Mouse (Mus musculus): ENCODE data around the gene Olfr202.
"Not testable (repeated sequence)": the region's sequence is repeated elsewhere in the genome, so short reads cannot be mapped to it uniquely, and the experiment has no call there.

Olfr202 gene

DNA sequence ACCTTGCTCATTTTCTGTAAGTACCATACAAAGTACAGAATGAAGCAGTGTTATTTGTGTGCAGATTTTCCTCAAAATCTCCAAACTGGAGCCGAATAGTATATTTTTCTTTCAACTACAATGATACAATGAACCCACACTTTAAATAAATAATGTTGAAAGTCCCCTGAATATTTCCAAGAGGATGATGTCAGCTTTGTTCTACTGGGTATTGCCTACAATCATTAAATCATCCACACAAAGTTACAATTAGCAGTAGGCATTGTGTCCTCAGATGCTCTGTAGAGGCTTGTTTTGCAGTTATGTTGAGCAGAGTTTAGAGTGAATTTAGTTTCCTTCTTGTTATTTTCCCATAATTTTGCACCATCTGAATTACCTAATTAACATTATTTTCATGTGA lies at the start of gene Olfr202:
TSS of gene Olfr202 (minus strand) at position 101 of the 400 bp plus-strand sequence.
- no peak for DNase-seq

GRCm38 (mm10) chr16:59331038-59331437 lies 44.4 kb upstream of the Olfr202 start, which contains the start of gene Olfr205:
Gene Olfr205 (minus strand): TSS chr16:59331138.
- no peak for DNase-seq

DNA sequence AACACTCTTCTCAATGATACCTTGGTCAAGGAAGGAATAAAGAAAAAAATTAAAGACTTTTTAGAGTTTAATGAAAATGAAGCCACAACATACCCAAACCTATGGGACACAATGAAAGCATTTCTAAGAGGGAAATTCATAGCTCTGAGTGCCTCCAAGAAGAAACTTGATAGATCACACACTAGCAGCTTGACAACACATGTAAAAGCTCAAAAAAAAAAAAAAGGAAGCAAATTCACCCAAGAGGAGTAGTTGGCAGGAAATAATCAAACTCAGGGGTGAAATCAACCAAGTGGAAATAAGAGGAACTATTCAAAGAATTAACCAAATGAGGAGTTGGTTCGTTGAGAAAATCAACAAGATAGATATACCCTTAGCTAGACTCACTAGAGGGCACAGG lies 36.7 kb upstream of the Olfr202 start:
- not testable (repeated sequence) for DNase-seq

DNA sequence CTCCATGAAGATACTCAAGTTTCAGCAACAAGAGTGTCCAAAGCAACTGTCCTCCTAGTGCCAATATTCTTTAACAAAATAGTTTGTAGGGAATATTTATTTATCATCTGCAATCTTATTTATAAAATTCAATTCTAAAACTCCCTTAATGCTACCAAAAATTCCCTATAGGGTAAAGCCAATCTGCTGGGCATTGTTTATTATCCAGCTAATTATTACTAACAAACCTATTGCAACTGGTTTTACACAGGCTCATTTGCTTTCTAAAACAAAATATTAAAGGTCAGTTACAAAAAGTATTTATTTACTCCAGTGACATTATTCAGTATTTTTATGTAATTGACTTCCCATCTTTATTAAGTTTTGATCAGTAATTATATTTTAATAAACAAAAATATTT lies 31.6 kb upstream of the Olfr202 start, which contains the start of gene Olfr204:
TSS of gene Olfr204 (minus strand) at position 101 of the 400 bp plus-strand sequence.
- DNase-seq, result no peak

GRCm38 (mm10) chr16:59298581-59298980 lies 12.0 kb upstream of the Olfr202 start, which contains the start of gene Olfr203:
Gene Olfr203 (plus strand): TSS chr16:59298881.
- no peak for DNase-seq

GRCm38 (mm10) chr16:59287576-59287975 lies 983 bp upstream of the Olfr202 start:
- not testable (repeated sequence) for DNase-seq

DNA sequence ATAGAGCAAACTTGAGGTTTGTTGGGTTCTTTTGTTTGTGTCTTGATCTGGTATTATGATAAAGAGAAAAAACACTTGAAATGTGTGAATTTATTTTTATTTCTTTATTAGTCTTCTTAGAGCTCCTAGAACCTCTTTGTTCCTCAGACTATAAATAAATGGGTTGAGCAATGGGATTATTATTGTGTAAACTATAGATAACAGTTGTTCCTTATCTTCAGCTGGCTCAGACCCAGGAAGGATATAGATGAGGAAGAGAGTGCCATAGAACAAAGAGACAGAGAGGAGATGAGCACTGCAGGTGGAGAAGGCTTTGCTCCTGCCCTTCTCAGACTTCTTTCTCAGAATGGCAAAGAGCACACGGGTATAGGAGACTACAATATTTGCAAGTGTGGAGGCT lies 3.1 kb downstream of the Olfr202 start:
- DNase-seq, result no peak

DNA sequence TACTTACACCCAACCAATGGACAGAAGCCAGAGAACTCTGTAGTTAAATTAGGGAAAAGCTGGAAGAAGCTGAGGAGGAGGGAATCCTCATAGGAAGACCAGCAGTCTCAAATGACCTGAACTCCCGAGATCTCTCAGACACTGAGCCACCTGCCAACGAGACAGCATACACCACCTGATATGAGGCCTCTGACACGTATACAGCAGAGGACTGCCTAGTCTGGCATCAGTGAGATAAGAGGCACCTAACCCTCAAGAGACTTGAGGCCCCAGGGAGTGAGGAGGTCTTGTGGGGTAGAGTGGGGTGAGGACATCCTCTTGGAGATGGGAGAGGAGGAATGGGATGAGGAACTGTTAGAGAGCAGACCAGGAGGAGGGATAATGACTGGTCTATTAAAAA lies 6.1 kb downstream of the Olfr202 start:
- DNase-seq, result no peak

DNA sequence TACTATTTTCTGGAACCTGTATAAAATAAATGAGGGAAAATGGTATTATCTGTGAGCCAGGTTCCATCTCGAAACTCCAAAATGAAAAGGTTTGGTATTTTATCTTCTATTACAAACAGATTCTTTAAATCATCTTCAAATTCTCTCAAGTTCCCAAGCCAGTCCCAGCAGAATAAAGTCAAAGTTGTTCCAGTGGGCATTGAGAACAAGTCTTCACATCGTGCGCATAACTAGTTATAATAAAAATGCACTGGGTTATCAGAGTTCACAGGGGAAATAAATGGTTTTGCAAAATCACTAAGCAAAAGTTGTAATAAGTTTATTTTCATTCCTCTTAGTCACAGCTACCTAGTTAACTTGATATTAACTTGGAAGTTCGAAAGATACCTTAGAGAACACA lies 14.1 kb downstream of the Olfr202 start, which contains the start of gene Olfr201:
TSS of gene Olfr201 (minus strand) at position 101 of the 400 bp plus-strand sequence.
- DNase-seq, result not testable (repeated sequence)

DNA sequence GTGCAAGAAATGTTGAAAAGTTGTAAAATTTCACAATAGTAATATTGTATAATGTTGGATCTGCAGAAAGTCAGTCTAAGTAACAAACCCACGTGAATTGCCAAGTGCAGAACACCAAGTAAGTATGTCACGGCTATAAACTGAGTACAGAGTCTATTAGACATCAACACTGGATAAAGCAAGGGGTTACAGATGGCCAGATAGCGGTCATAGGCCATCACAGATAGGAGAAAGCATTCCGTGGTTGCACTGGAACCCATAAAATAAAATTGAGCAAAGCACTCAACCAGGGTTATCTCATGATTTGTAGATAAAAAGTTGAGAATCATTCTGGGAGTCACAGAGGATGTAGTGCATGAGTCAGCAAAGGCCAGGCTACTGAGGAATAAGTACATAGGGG lies 17.5 kb downstream of the Olfr202 start:
- DNase-seq, result not testable (repeated sequence)

DNA sequence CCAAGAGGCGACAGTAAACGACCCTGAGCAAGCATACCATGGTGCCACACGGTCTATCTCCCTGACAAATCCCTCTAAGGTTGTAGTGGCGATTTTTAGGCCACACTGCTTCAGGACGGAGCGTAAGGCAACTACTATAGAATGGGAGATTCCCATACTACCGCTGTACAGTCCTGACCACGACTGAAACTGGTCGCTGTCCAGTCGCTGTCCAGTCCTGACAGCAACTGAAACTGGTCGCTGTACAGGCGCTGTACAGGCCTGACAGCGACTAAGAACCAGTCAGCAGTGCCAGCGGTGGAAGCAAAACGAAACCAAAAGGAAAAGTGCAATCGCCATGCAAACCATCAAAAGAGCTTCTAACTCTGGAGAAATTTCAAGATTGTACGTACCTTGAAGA lies 36.9 kb downstream of the Olfr202 start:
- DNase-seq, result no peak

Measured in lung, postnatal 10 days (tissue).